Mouse (Mus musculus) heart, postnatal 0 days (tissue): ENCODE results near the gene Lclat1.

ENCODE experiments used
- CTCF ChIP-seq: IDR thresholded peaks from 2 replicates; pipeline ENCODE4 v1.5.1; 2016; ENCODE audit warnings: antibody characterized with exemption, control low read depth, low read depth
- EP300 ChIP-seq: IDR thresholded peaks from 2 replicates; pipeline ENCODE4 v1.6.1; 2016; ENCODE audit warnings: antibody characterized with exemption, low read depth

GRCm38 (mm10) chr17:73091368-73091767 is 16.4 kb upstream of the Lclat1 start:
- TF ChIP-seq CTCF: no peak
- no peak for TF ChIP-seq EP300
